Mouse (Mus musculus) intestine, embryonic 15.5 days (tissue): ENCODE measurements around the gene Lhfp. TPM values are rescaled to one million over a fixed set of nuclear protein-coding genes. Genes with fewer than 3 reads are reported as not detected.

ENCODE experiments used
- ATAC-seq: fragments of 200-750 bp; cut with Nextera tagmentation; 2 replicates; pipeline ENCODE4 v1.8.0; 2017; ENCODE audit warnings: moderate TSS enrichment, moderate library complexity
- H3K27ac ChIP-seq: fragments of 300-500 bp; sonication (generic); 2 replicates; pipeline ENCODE4 v1.5.1; 2015; ENCODE audit warnings: mild to moderate bottlenecking, inconsistent platforms
- H3K27me3 ChIP-seq: fragments of 300-500 bp; sonication (generic); replicated peaks from 2 replicates; pipeline ENCODE4 v1.6.1; 2015; ENCODE audit warnings: inconsistent platforms
- H3K36me3 ChIP-seq: fragments of 300-500 bp; sonication (generic); 2 replicates; pipeline ENCODE4 v1.6.1; 2015; ENCODE audit warnings: inconsistent platforms
- H3K4me1 ChIP-seq: fragments of 300-500 bp; sonication (generic); replicated peaks from 2 replicates; pipeline ENCODE4 v1.6.1; 2015; ENCODE audit warnings: inconsistent platforms
- H3K4me2 ChIP-seq: fragments of 300-500 bp; sonication (generic); replicated peaks from 2 replicates; pipeline ENCODE4 v1.6.1; 2015; ENCODE audit warnings: mild to moderate bottlenecking, inconsistent platforms
- H3K4me3 ChIP-seq: fragments of 300-500 bp; sonication (generic); replicated peaks from 2 replicates; pipeline ENCODE4 v1.5.1; 2015; ENCODE audit warnings: inconsistent platforms
- H3K9ac ChIP-seq: fragments of 300-500 bp; sonication (generic); 2 replicates; pipeline ENCODE4 v1.6.1; 2015; ENCODE audit warnings: inconsistent platforms
- H3K9me3 ChIP-seq: fragments of 300-500 bp; sonication (generic); 2 replicates; pipeline ENCODE4 v1.6.1; 2016; ENCODE audit warnings: inconsistent platforms
- WGBS: fragments of 180-500 bp; shearing (Covaris S2); methylation state at CpG from one replicate; pipeline ENCODE4 v1.1.7; 2015; 5-methylcytosine and 5-hydroxymethylcytosine counted together
- polyA plus RNA-seq: library from polyadenylated mRNA; unstranded; fragments of >200 nt; fragmentation: Nextera tagmentation; extraction: Ambion mirVana; gene quantifications from 2 replicates; pipeline ENCODE4 v1.2.1, GENCODE M21; 2015

Lhfp gene
- polyA plus RNA-seq, 1 experiment from 2014 or later: 41.0 TPM

GRCm38 (mm10) chr3:53074761-53075160 is 33.4 kb downstream of the Lhfp start:
- Histone ChIP-seq H3K4me1 (no peaks in the 10 kb centered on the region), H3K4me3 (no peak overlapping the region), H3K36me3 (no peaks in the 10 kb centered on the region), H3K4me2 (no peak overlapping the region), H3K27me3 (no peaks in the 10 kb centered on the region), H3K27ac (no peak overlapping the region), H3K9me3 (no peaks in the 10 kb centered on the region), H3K9ac (no peak overlapping the region)
- ATAC-seq: no peak
- WGBS: 89% methylated on average over 3 of the region's 3 CpGs

GRCm38 (mm10) chr3:53080286-53080685 is 39.0 kb downstream of the Lhfp start:
- no peaks in the 10 kb centered on the region for H3K27me3 ChIP-seq
- H3K4me1 ChIP-seq: no peaks in the 10 kb centered on the region
- no peak overlapping the region for H3K9ac ChIP-seq
- ATAC-seq: no peak
- H3K9me3 ChIP-seq: no peaks in the 10 kb centered on the region
- no peak overlapping the region for H3K4me2 ChIP-seq
- 94% methylated on average over 6 of the region's 6 CpGs for WGBS
- no peak overlapping the region for H3K27ac ChIP-seq
- H3K4me3 ChIP-seq: no peak overlapping the region
- no peaks in the 10 kb centered on the region for H3K36me3 ChIP-seq

- no peaks in the 10 kb centered on the region for H3K4me1 ChIP-seq
- no peak overlapping the region for H3K4me2 ChIP-seq
- H3K9me3 ChIP-seq: no peaks in the 10 kb centered on the region
- no peak overlapping the region for H3K27ac ChIP-seq
- H3K4me3 ChIP-seq: no peak overlapping the region
- H3K36me3 ChIP-seq: no peaks in the 10 kb centered on the region
- ATAC-seq: no peak
- H3K9ac ChIP-seq: no peak overlapping the region
- WGBS: 96% methylated on average over 8 of the region's 8 CpGs
- H3K27me3 ChIP-seq: no peaks in the 10 kb centered on the region
These were observed 39.4 kb downstream of the Lhfp start for GRCm38 (mm10) chr3:53080710-53081109.

GRCm38 (mm10) chr3:53083717-53084116 is 42.4 kb downstream of the Lhfp start:
- ATAC-seq: no peak
- Histone ChIP-seq H3K4me2 (no peak overlapping the region), H3K9me3 (no peaks in the 10 kb centered on the region), H3K4me3 (no peak overlapping the region), H3K36me3 (no peaks in the 10 kb centered on the region), H3K4me1 (no peaks in the 10 kb centered on the region), H3K27ac (no peak overlapping the region), H3K9ac (no peak overlapping the region), H3K27me3 (no peaks in the 10 kb centered on the region)
- 86% methylated on average over 5 of the region's 5 CpGs for WGBS

GRCm38 (mm10) chr3:53084806-53085205 is 43.5 kb downstream of the Lhfp start:
- H3K4me1 ChIP-seq: no peaks in the 10 kb centered on the region
- no peaks in the 10 kb centered on the region for H3K36me3 ChIP-seq
- no peak overlapping the region for H3K27ac ChIP-seq
- H3K9ac ChIP-seq: no peak overlapping the region
- no peak for ATAC-seq
- WGBS: 94% methylated on average over 8 of the region's 8 CpGs
- no peak overlapping the region for H3K4me3 ChIP-seq
- H3K4me2 ChIP-seq: no peak overlapping the region
- H3K9me3 ChIP-seq: no peaks in the 10 kb centered on the region
- no peaks in the 10 kb centered on the region for H3K27me3 ChIP-seq

- H3K4me3 ChIP-seq: no peak overlapping the region
- H3K27me3 ChIP-seq: no peaks in the 10 kb centered on the region
- no peak overlapping the region for H3K4me2 ChIP-seq
- H3K9ac ChIP-seq: no peak overlapping the region
- 80% methylated on average over 7 of the region's 7 CpGs for WGBS
- no peak for ATAC-seq
- no peaks in the 10 kb centered on the region for H3K4me1 ChIP-seq
- no peaks in the 10 kb centered on the region for H3K9me3 ChIP-seq
- no peak overlapping the region for H3K27ac ChIP-seq
- H3K36me3 ChIP-seq: no peaks in the 10 kb centered on the region
These were observed 45.3 kb downstream of the Lhfp start for GRCm38 (mm10) chr3:53086481-53087155.

- Histone ChIP-seq H3K4me2 (no peak overlapping the region), H3K9me3 (no peaks in the 10 kb centered on the region), H3K27ac (no peak overlapping the region), H3K27me3 (no peaks in the 10 kb centered on the region), H3K4me1 (no peaks in the 10 kb centered on the region), H3K9ac (no peak overlapping the region), H3K4me3 (no peak overlapping the region), H3K36me3 (no peaks in the 10 kb centered on the region)
- ATAC-seq: no peak
- WGBS: 78% methylated on average over 8 of the region's 8 CpGs
These were observed 46.0 kb downstream of the Lhfp start for GRCm38 (mm10) chr3:53087156-53087805.

- Histone ChIP-seq H3K27me3 (no peaks in the 10 kb centered on the region), H3K27ac (no peak overlapping the region), H3K9me3 (no peaks in the 10 kb centered on the region), H3K4me2 (no peak overlapping the region), H3K9ac (no peak overlapping the region), H3K36me3 (no peaks in the 10 kb centered on the region), H3K4me1 (no peaks in the 10 kb centered on the region), H3K4me3 (no peak overlapping the region)
- 85% methylated on average over 2 of the region's 2 CpGs for WGBS
- no peak for ATAC-seq
These were observed 48.6 kb downstream of the Lhfp start for GRCm38 (mm10) chr3:53089921-53090320.

- H3K27me3 ChIP-seq: no peaks in the 10 kb centered on the region
- H3K27ac ChIP-seq: no peak overlapping the region
- no peaks in the 10 kb centered on the region for H3K9me3 ChIP-seq
- H3K9ac ChIP-seq: no peak overlapping the region
- ATAC-seq: no peak
- no peak overlapping the region for H3K4me2 ChIP-seq
- H3K4me3 ChIP-seq: no peak overlapping the region
- WGBS: 87% methylated on average over 3 of the region's 3 CpGs
- peaks cover 3% of the 10 kb centered on the region; the same call in 1 of the 2 replicates for H3K4me1 ChIP-seq
- H3K36me3 ChIP-seq: no peaks in the 10 kb centered on the region
These were observed 58.9 kb downstream of the Lhfp start for GRCm38 (mm10) chr3:53100210-53100609.

- H3K27me3 ChIP-seq: no peaks in the 10 kb centered on the region
- no peak overlapping the region for H3K27ac ChIP-seq
- no peaks in the 10 kb centered on the region for H3K9me3 ChIP-seq
- H3K36me3 ChIP-seq: no peaks in the 10 kb centered on the region
- peaks cover 3% of the 10 kb centered on the region; the same call in 1 of the 2 replicates for H3K4me1 ChIP-seq
- 58% methylated on average over 6 of the region's 6 CpGs for WGBS
- ATAC-seq: no peak
- H3K9ac ChIP-seq: no peak overlapping the region
- H3K4me3 ChIP-seq: no peak overlapping the region
- H3K4me2 ChIP-seq: no peak overlapping the region
These were observed 59.5 kb downstream of the Lhfp start for GRCm38 (mm10) chr3:53100803-53101202.

- Histone ChIP-seq H3K4me2 (no peak overlapping the region), H3K27ac (no peak overlapping the region), H3K36me3 (no peaks in the 10 kb centered on the region), H3K9me3 (no peaks in the 10 kb centered on the region), H3K4me1 (peaks cover 3% of the 10 kb centered on the region; the same call in 1 of the 2 replicates), H3K27me3 (no peaks in the 10 kb centered on the region), H3K9ac (no peak overlapping the region), H3K4me3 (no peak overlapping the region)
- ATAC-seq: no peak
- WGBS: 57% methylated on average over 6 of the region's 6 CpGs
These were observed 60.4 kb downstream of the Lhfp start for GRCm38 (mm10) chr3:53101711-53102110.

- Histone ChIP-seq H3K4me2 (no peak overlapping the region), H3K4me1 (peaks cover 3% of the 10 kb centered on the region; the same call in 1 of the 2 replicates), H3K9ac (no peak overlapping the region), H3K27me3 (no peaks in the 10 kb centered on the region), H3K36me3 (no peaks in the 10 kb centered on the region), H3K27ac (no peak overlapping the region), H3K4me3 (no peak overlapping the region), H3K9me3 (no peaks in the 10 kb centered on the region)
- no peak for ATAC-seq
- WGBS: 26% methylated on average over 5 of the region's 5 CpGs
These were observed 60.9 kb downstream of the Lhfp start for GRCm38 (mm10) chr3:53102131-53102756.
